Mouse (Mus musculus): ENCODE measurements around the gene Ldhb.
"Not testable (repeated sequence)": the region's sequence is repeated elsewhere in the genome, so short reads cannot be mapped to it uniquely, and the experiment has no call there.

Ldhb gene

DNA sequence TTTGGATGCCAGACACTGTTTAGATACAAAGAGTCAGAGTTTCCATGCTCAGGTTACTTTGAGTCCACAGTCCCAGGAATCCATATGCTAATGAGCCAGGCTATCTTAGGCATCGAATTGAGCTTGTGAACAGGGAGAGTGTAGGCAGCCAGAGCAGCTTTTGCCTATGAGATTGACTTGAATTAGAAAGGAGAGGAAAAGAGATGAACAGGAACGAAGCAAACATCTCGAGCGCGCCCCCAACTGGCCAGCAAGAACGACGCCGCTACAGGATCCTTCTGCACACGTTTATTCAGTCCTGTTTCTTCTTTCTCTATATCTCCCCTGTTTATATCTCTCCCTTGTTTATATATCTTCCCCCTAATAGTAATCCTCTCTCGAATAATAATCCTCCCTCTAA is 7.2 kb upstream of the Ldhb start:
- no peak for DNase-seq (ENCODE audit: low read depth, low spot score)

DNA sequence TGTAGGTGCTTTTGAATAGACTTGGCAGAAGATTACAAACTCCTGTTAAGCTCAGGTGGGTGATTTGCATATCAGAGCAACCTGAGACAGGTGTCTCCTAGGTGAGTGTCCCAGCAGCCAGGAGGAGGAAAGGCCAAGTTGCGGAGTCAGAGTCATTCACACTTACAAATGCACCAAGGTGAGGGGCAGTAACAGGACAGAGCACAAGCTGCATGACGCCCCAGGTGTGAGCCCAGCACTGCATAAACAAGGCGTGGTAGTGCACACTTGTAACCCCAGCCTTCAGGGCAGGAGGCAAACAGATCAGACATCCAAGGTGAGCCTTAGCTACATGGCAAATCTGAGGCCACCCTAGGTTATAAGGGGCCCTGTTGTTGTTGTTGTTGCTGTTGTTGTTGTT is 5.1 kb upstream of the Ldhb start:
- no peak for DNase-seq (ENCODE audit: low read depth, low spot score)

DNA sequence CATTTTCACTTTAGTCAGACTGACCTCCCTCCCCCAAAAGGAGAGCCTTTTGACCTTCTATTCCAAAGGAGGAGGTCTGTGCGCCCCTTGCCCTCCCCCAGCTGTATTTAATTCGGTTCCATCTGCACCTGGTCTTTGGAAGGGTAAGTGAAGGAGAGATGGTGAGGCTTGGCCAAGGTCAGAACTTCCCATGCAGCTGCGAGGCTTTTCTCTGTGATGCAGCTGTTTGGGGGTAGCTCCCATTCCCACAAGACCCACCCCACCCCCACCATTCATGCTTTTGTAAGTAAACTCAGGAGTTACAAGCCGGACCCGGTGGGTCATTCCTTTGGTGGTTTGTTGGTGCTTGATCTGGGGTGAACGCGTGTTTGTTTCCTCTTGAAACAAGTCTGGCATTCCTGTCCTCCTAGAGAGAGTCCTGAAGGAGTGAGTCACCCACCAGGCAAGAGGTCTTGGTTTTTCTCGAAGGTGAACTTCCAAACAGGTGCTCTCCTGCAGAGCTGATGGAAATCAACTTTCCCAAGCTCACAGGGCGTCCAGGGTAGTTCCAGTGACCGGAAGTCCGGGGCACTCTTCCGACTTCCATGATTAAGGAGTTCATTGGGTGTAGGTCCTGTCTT is 3.9 kb upstream of the Ldhb start:
- DNase-seq (ENCODE audit: low read depth, low spot score) = no peak

DNA sequence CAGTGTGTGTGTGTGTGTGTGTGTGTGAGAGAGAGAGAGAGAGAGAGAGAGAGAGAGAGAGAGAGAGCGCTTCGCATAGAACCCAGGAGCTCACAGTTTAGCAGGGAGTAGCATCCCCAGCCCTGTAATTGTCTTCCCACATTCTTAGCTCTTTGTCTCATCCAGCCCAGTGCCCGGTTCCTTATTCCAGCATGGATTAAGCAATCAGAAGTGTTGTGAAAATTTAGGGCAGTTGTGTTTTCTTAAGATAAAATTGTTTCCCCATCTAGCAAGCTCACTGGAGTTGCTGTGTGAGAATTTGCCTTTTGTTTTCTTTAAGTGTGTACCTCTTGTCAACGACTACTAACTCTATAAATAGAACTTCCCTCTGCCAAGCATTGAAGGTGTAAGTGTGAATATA is 906 bp upstream of the Ldhb start:
- no peak for DNase-seq (ENCODE audit: low read depth, low spot score)

DNA sequence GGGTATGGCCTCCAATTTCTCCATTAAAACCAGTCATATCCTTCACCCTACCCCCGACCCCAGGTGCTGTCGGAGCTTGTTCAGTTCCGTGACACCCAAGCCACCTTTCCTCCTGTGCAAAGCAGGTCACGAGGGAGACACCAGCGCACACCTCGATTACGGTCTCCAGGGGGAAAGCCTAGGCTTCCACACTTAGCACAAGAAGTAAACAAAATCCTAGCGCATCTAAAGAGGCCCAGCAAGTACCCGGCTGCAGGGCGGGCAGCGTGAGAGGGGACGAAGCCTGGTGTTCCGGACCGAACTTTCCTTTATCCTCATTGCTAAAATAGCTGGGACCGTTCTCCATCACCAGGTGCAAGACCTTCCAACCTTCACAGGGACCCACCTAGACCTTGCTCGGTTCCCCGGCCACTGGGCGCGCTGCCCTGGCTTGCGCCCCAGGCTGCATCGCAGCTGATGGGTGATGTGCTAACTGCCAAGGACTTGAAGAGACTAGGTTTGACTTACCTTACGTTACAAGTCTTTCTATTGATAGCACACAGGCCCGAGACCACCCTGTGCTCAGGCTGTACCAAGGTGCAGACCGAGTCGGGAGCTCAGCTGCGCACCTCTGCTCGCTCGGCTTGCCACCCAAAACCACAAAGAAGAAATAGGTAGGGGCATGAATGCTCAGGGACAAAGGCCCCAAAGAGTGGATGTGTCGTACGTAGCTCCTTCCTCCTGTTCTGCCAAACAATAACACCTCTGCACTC is 548 bp downstream of the Ldhb start:
- no peak for DNase-seq (ENCODE audit: low read depth, low spot score)

GRCm38 (mm10) chr6:142506338-142507032 is 1.3 kb downstream of the Ldhb start:
- no peak for DNase-seq (ENCODE audit: low read depth, low spot score)

- DNase-seq (ENCODE audit: low read depth, low spot score) = no peak
Observed at GRCm38 (mm10) chr6:142503601-142504000, 4.2 kb downstream of the Ldhb start.

- DNase-seq (ENCODE audit: low read depth, low spot score) = no peak
Observed at GRCm38 (mm10) chr6:142502519-142503125, 5.1 kb downstream of the Ldhb start.

- DNase-seq (ENCODE audit: low read depth, low spot score) = not testable (repeated sequence)
Observed at GRCm38 (mm10) chr6:142490114-142490513, 17.6 kb downstream of the Ldhb start.

GRCm38 (mm10) chr6:142487638-142488037 is 20.1 kb downstream of the Ldhb start:
- DNase-seq (ENCODE audit: low read depth, low spot score) = no peak

GRCm38 (mm10) chr6:142485478-142486123 is 22.2 kb downstream of the Ldhb start:
- no peak for DNase-seq (ENCODE audit: low read depth, low spot score)

GRCm38 (mm10) chr6:142477239-142477638 is 30.5 kb downstream of the Ldhb start:
- no peak for DNase-seq (ENCODE audit: low read depth, low spot score)

DNA sequence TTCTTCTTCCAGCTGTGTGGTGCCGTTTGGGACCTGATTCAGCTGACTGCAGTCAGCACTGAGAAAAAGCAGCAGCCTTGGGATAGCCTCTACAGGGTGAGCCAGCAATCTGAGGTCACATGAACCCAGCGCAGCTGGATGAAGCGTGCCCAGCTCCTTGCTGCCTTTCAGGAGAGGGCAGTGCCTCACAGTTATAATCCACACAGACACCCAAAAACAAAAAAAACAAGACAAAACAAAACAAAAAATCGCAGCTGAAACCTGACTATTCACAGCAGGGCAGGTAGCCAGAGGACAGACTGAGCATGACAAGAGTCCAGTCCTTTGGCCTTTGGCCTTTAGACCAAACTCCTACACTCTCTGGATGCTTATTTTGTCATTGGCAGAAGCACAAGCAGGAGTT is 35.0 kb downstream of the Ldhb start, which contains the start of gene Gys2:
TSS of gene Gys2 (minus strand) at position 309 of the 403 bp plus-strand sequence.
- DNase-seq (ENCODE audit: low read depth, low spot score) = no peak

DNA sequence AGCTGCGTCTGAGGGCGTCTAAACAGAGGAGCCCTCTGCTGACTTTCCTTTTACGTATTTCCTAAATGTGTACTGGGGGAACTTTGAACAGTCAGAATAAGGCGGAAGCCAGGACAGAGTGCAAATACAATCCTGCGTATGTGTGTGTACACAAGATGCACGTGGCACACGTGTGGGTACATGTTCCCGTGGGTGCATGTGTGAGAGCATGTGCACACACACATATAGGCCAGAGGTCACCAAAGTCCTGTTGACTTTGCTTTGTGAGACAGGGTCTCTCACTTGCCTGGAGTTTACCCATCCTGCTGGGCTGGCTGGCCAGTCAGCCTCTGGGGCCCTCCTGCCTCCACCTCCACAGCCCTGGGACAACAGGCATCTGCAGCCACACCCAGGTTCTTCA is 36.6 kb downstream of the Ldhb start:
- DNase-seq (ENCODE audit: low read depth, low spot score) = no peak

DNA sequence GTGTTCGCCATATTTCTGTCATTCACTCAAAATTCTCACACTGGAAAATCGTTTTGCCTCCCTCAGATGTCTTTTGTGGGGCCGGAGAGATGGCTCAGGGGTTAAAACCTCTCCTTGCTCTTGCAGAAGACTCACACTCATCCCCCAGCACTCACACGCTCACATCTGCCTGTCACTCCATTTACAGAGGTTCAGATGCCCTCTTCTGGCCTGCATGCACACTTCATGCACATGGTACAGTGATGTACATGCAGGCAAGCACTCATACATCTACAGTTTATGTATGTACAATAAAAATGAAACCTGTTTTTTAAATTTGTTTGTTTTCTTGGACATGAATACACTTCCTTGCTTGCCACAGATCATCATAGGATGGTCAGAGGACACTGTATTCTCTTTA is 38.2 kb downstream of the Ldhb start:
- DNase-seq (ENCODE audit: low read depth, low spot score) = no peak

DNA sequence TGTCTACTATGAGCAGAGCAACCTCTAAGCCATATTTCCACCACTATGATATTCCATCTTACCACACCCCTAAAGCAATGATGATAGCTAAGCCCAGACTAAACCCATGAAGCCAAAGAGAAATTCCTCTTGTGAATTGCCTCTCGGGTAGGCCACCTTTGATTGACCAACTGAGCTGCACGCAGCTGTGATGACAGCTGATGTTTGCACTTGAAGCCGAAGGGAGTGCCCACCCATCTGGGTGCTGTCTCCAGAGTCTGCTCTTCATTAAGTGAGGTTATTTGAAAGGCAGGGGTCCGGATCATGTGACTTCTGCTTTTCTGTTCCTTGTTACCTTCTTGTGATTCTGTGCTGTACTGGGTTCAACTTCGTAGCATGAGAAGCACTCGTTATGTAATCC is 45.6 kb downstream of the Ldhb start:
- no peak for DNase-seq (ENCODE audit: low read depth, low spot score)

DNA sequence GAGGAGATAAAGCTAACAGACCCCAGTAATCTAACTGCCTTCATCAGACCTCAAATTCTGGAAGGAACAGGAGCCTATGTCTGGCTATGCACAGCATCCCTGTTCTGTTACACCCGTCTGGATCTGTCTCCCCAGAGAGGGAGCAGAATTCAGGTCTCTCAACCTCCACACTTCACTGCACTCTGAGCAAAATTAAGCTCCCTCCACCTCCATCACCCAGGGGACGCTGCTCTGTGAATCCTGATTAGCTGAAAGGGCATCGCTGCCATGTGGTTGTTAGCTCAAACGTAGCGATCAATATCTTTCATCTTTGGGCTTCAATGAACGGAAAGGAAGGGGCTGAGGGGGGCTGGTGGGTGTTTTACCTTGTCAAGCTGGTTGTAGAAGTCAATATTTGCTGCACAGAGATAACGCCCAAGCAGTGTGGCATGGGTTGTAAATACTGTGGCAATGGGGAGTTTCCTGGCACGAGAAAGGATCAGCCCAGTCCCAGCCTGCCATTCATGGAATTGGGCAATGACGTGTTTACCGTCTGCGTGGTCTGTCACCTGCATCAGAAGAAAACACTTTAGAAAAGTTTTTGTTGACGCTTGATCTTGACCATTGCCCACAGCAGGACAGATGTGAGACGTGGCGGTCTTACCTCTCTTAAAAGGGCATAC is 48.6 kb downstream of the Ldhb start:
- no peak for DNase-seq (ENCODE audit: low read depth, low spot score)

GRCm38 (mm10) chr6:142458010-142458409 is 49.7 kb downstream of the Ldhb start:
- DNase-seq (ENCODE audit: low read depth, low spot score) = no peak

GRCm38 (mm10) chr6:142455314-142455996 is 52.3 kb downstream of the Ldhb start:
- DNase-seq (ENCODE audit: low read depth, low spot score) = no peak

GRCm38 (mm10) chr6:142453311-142453710 is 54.4 kb downstream of the Ldhb start:
- no peak for DNase-seq (ENCODE audit: low read depth, low spot score)

GRCm38 (mm10) chr6:142451381-142451780 is 56.4 kb downstream of the Ldhb start:
- DNase-seq (ENCODE audit: low read depth, low spot score) = no peak
